Mouse (Mus musculus) kidney, embryonic 15.5 days (tissue): ENCODE data around the gene Fam207a. TPM values are rescaled to one million over a fixed set of nuclear protein-coding genes. Genes with fewer than 3 reads are reported as not detected.
A peak's percentile ranks its signal among the peaks of the same experiment; 100 is the strongest.

Experiments used
- ATAC-seq: fragments of 200-750 bp; cut with Nextera tagmentation; replicated peaks from 2 replicates; pipeline ENCODE4 v1.8.0; 2017; ENCODE audit warnings: moderate TSS enrichment; ENCODE audit not compliant: low FRiP score
- H3K27ac ChIP-seq: fragments of 300-500 bp; sonication (generic); 2 replicates; pipeline ENCODE4 v1.5.1; 2015; ENCODE audit warnings: mild to moderate bottlenecking, inconsistent platforms
- H3K27me3 ChIP-seq: fragments of 300-500 bp; sonication (generic); 2 replicates; pipeline ENCODE4 v1.6.1; 2015; ENCODE audit warnings: inconsistent platforms
- H3K36me3 ChIP-seq: fragments of 300-500 bp; sonication (generic); 2 replicates; pipeline ENCODE4 v1.6.1; 2015; ENCODE audit warnings: inconsistent platforms
- H3K4me1 ChIP-seq: fragments of 300-500 bp; sonication (generic); 2 replicates; pipeline ENCODE4 v1.6.1; 2015; ENCODE audit warnings: inconsistent platforms
- H3K4me2 ChIP-seq: fragments of 300-500 bp; sonication (generic); 2 replicates; pipeline ENCODE4 v1.6.1; 2015; ENCODE audit warnings: moderate library complexity, mild to moderate bottlenecking, inconsistent platforms
- H3K4me3 ChIP-seq: fragments of 300-500 bp; sonication (generic); replicated peaks from 2 replicates; pipeline ENCODE4 v1.5.1; 2015; ENCODE audit warnings: mild to moderate bottlenecking, inconsistent platforms
- H3K9ac ChIP-seq: fragments of 300-500 bp; sonication (generic); 2 replicates; pipeline ENCODE4 v1.6.1; 2015; ENCODE audit warnings: mild to moderate bottlenecking, inconsistent platforms
- H3K9me3 ChIP-seq: fragments of 300-500 bp; sonication (generic); replicated peaks from 2 replicates; pipeline ENCODE4 v1.6.1; 2016; ENCODE audit warnings: inconsistent platforms
- WGBS: fragments of 180-500 bp; shearing (Covaris S2); methylation state at CpG from one replicate; pipeline ENCODE4 v1.1.7; 2015; ENCODE audit warnings: mixed read lengths; 5-methylcytosine and 5-hydroxymethylcytosine counted together
- polyA plus RNA-seq: library from polyadenylated mRNA; unstranded; fragments of >200 nt; fragmentation: Nextera tagmentation; extraction: Ambion mirVana; gene quantifications from 2 replicates; pipeline ENCODE4 v1.2.1, GENCODE M21; 2015

The Fam207a gene
- polyA plus RNA-seq = 34.3 and 37.2 TPM in 2 replicates

- Histone ChIP-seq H3K9me3 (no peaks in the 10 kb centered on the region), H3K4me2 (peak within 1 kb of the TSS; percentile 87), H3K27me3 (no peaks in the 10 kb centered on the region), H3K9ac (peak within 1 kb of the TSS; percentile 90), H3K4me3 (peak within 1 kb of the TSS; percentile 97), H3K27ac (peak within 1 kb of the TSS; percentile 88), H3K4me1 (peaks cover 26% of the 10 kb centered on the region), H3K36me3 (peaks cover 36% of the 10 kb centered on the region)
- ATAC-seq = peak; percentile 92
- WGBS = under 1% methylated on average over 75 of the region's 75 CpGs
Measured at GRCm38 (mm10) chr10:77515385-77516348, at the start of gene Fam207a. TSS of gene Fam207a (minus strand) at chr10:77515785.

GRCm38 (mm10) chr10:77565005-77565404 is 49.4 kb upstream of the Fam207a start:
- H3K27me3 ChIP-seq = no peaks in the 10 kb centered on the region
- peaks cover 15% of the 10 kb centered on the region for H3K4me1 ChIP-seq
- ATAC-seq = no peak
- H3K9ac ChIP-seq = no peak overlapping the region
- H3K9me3 ChIP-seq = no peaks in the 10 kb centered on the region
- no peak overlapping the region for H3K27ac ChIP-seq
- no peak overlapping the region for H3K4me2 ChIP-seq
- WGBS = 85% methylated on average over 8 of the region's 8 CpGs
- no peaks in the 10 kb centered on the region for H3K36me3 ChIP-seq
- H3K4me3 ChIP-seq = no peak overlapping the region

GRCm38 (mm10) chr10:77561508-77561907 is 45.9 kb upstream of the Fam207a start:
- ATAC-seq = no peak

GRCm38 (mm10) chr10:77560830-77561229 is 45.2 kb upstream of the Fam207a start:
- no peak overlapping the region for H3K4me2 ChIP-seq

More at GRCm38 (mm10) chr10:77561508-77561907, 45.9 kb upstream of the Fam207a start:
- no peaks in the 10 kb centered on the region for H3K36me3 ChIP-seq
- no peak overlapping the region for H3K9ac ChIP-seq
- no peaks in the 10 kb centered on the region for H3K9me3 ChIP-seq
- H3K27ac ChIP-seq = no peak overlapping the region
- H3K4me2 ChIP-seq = no peak overlapping the region
- no peak overlapping the region for H3K4me3 ChIP-seq
- no peaks in the 10 kb centered on the region for H3K4me1 ChIP-seq
- WGBS = 75% methylated on average over 2 of the region's 2 CpGs
- no peaks in the 10 kb centered on the region for H3K27me3 ChIP-seq

GRCm38 (mm10) chr10:77560090-77560489 is 44.5 kb upstream of the Fam207a start:
- no peak overlapping the region for H3K4me2 ChIP-seq
- no peak for ATAC-seq
- no peaks in the 10 kb centered on the region for H3K27me3 ChIP-seq
- no peaks in the 10 kb centered on the region for H3K36me3 ChIP-seq
- no peaks in the 10 kb centered on the region for H3K4me1 ChIP-seq
- 90% methylated on average over 11 of the region's 11 CpGs for WGBS
- no peak overlapping the region for H3K9ac ChIP-seq
- no peaks in the 10 kb centered on the region for H3K9me3 ChIP-seq
- H3K27ac ChIP-seq = no peak overlapping the region
- no peak overlapping the region for H3K4me3 ChIP-seq

More at GRCm38 (mm10) chr10:77560830-77561229, 45.2 kb upstream of the Fam207a start:
- H3K4me1 ChIP-seq = no peaks in the 10 kb centered on the region
- ATAC-seq = no peak
- H3K9ac ChIP-seq = no peak overlapping the region
- 86% methylated on average over 9 of the region's 9 CpGs for WGBS
- H3K27me3 ChIP-seq = no peaks in the 10 kb centered on the region
- H3K36me3 ChIP-seq = no peaks in the 10 kb centered on the region
- H3K9me3 ChIP-seq = no peaks in the 10 kb centered on the region
- H3K27ac ChIP-seq = no peak overlapping the region
- H3K4me3 ChIP-seq = no peak overlapping the region

GRCm38 (mm10) chr10:77557641-77558040 is 42.1 kb upstream of the Fam207a start:
- WGBS = 81% methylated on average over 4 of the region's 4 CpGs
- H3K27ac ChIP-seq = no peak overlapping the region
- ATAC-seq = no peak
- no peak overlapping the region for H3K9ac ChIP-seq
- no peaks in the 10 kb centered on the region for H3K4me1 ChIP-seq
- no peak overlapping the region for H3K4me2 ChIP-seq
- H3K4me3 ChIP-seq = no peak overlapping the region
- no peaks in the 10 kb centered on the region for H3K27me3 ChIP-seq
- H3K36me3 ChIP-seq = no peaks in the 10 kb centered on the region
- H3K9me3 ChIP-seq = no peaks in the 10 kb centered on the region

- Histone ChIP-seq H3K4me3 (no peak overlapping the region), H3K4me2 (no peak overlapping the region), H3K9me3 (no peaks in the 10 kb centered on the region), H3K4me1 (no peaks in the 10 kb centered on the region), H3K36me3 (no peaks in the 10 kb centered on the region), H3K27ac (no peak overlapping the region), H3K27me3 (no peaks in the 10 kb centered on the region), H3K9ac (no peak overlapping the region)
- 86% methylated on average over 7 of the region's 7 CpGs for WGBS
- ATAC-seq = no peak
Measured at GRCm38 (mm10) chr10:77556631-77557030, 41.0 kb upstream of the Fam207a start.

GRCm38 (mm10) chr10:77554918-77555317 is 39.3 kb upstream of the Fam207a start:
- ATAC-seq = no peak
- Histone ChIP-seq H3K4me3 (no peak overlapping the region), H3K4me2 (no peak overlapping the region), H3K36me3 (no peaks in the 10 kb centered on the region), H3K9ac (no peak overlapping the region), H3K27ac (no peak overlapping the region), H3K9me3 (no peaks in the 10 kb centered on the region), H3K4me1 (no peaks in the 10 kb centered on the region), H3K27me3 (no peaks in the 10 kb centered on the region)
- 81% methylated on average over 4 of the region's 4 CpGs for WGBS

GRCm38 (mm10) chr10:77553285-77553684 is 37.7 kb upstream of the Fam207a start:
- WGBS = 76% methylated on average over 4 of the region's 4 CpGs
- Histone ChIP-seq H3K9ac (no peak overlapping the region), H3K36me3 (no peaks in the 10 kb centered on the region), H3K27me3 (no peaks in the 10 kb centered on the region), H3K4me1 (no peaks in the 10 kb centered on the region), H3K4me3 (no peak overlapping the region), H3K27ac (no peak overlapping the region), H3K4me2 (no peak overlapping the region), H3K9me3 (no peaks in the 10 kb centered on the region)
- ATAC-seq = no peak

GRCm38 (mm10) chr10:77552162-77552561 is 36.6 kb upstream of the Fam207a start:
- Histone ChIP-seq H3K9ac (no peak overlapping the region), H3K4me3 (no peak overlapping the region), H3K27me3 (no peaks in the 10 kb centered on the region), H3K27ac (no peak overlapping the region), H3K4me2 (no peak overlapping the region), H3K4me1 (no peaks in the 10 kb centered on the region), H3K9me3 (no peaks in the 10 kb centered on the region), H3K36me3 (no peaks in the 10 kb centered on the region)
- no peak for ATAC-seq
- WGBS = 80% methylated on average over 5 of the region's 5 CpGs

GRCm38 (mm10) chr10:77550874-77551273 is 35.3 kb upstream of the Fam207a start:
- 80% methylated on average over 11 of the region's 11 CpGs for WGBS
- Histone ChIP-seq H3K27me3 (no peaks in the 10 kb centered on the region), H3K9me3 (no peaks in the 10 kb centered on the region), H3K36me3 (no peaks in the 10 kb centered on the region), H3K27ac (no peak overlapping the region), H3K4me1 (no peaks in the 10 kb centered on the region), H3K4me2 (no peak overlapping the region), H3K4me3 (no peak overlapping the region), H3K9ac (no peak overlapping the region)
- ATAC-seq = no peak

- H3K36me3 ChIP-seq = no peaks in the 10 kb centered on the region
- H3K4me1 ChIP-seq = no peaks in the 10 kb centered on the region
- no peak overlapping the region for H3K9ac ChIP-seq
- no peaks in the 10 kb centered on the region for H3K27me3 ChIP-seq
- no peak for ATAC-seq
- H3K4me2 ChIP-seq = no peak overlapping the region
- WGBS = 85% methylated on average over 10 of the region's 10 CpGs
- no peaks in the 10 kb centered on the region for H3K9me3 ChIP-seq
- H3K27ac ChIP-seq = no peak overlapping the region
- H3K4me3 ChIP-seq = no peak overlapping the region
Measured at GRCm38 (mm10) chr10:77548576-77548975, 33.0 kb upstream of the Fam207a start.
